Mouse (Mus musculus): Measurements from ENCODE around the gene Cntn6. TPM values are rescaled to one million over a fixed set of nuclear protein-coding genes. Genes with fewer than 3 reads are reported as not detected.

The Cntn6 gene
- total RNA-seq (2015) (not detected in 2 replicates), total RNA-seq (2017) (not detected in 2 replicates)

DNA sequence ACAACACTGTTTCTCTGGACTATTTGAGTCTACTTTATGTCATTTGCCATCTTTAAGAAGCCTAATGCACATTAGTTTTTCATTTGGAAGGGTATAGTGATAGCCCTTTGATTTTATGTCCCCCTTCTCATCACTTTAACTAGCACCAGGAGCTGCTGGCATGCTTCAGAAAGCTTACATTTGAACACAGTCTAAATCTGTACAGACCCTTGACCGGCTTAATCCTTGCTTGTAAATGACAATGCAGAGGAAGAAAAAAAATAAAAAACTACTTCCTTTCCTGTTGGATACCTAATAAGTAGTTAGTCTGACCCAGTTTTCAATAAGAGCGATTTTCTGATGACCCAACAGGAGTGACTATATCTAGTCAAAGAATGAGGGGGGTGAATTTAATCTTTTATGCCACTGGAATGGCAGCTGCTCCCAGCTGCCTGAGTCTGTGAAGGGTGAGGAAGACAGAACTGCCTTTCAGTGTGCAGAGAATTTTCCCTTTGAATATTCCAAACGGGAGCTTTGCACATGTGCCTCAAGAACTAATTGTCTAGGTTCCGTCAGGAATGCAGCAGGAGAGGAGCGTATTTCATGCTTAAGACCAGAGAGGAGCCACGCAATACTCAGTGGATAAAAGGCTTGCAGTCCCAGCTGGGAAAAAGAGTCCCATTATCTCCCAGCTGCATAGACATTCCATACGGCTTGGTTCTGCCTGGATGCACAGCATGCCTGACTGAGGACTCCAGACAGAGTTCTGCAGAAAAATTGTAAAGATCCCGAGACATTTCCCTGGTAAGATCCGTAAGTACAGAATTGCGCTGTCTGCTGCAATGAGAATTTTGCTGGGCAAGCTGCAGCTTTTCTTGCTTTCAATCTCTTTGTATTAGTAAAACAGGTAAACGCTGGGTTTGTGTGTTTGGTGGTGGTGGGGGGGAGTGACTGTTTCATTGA, at the start of gene Cntn6:
Gene Cntn6, plus strand, starts transcription at position 301 of the 942 bp plus-strand sequence.
- no peak for ATAC-seq (replicated peaks; ENCODE audit: poor library complexity)

DNA sequence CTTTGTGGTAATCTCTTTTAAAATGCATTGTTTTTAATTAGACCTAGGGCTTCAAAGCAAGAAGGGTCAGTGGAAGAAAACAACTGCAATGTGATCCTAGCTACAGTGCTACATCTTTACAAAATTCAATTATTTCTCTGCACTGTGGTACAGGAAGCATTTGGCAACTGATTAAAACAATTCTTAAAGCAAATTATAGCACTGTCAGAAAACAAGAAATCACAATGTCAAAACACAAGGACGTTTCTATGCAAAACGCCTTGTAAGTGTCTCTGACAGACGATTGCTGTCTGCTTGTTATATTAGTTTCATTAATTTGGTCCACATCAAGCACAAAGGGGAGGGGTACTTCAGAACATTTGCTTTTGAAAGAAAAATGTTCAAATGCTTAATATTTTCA, 48.9 kb upstream of the Cntn6 start:
- no peak for ATAC-seq (replicated peaks; ENCODE audit: poor library complexity)

GRCm38 (mm10) chr6:104470706-104471105, 21.9 kb upstream of the Cntn6 start:
- no peak for ATAC-seq (replicated peaks; ENCODE audit: poor library complexity)

DNA sequence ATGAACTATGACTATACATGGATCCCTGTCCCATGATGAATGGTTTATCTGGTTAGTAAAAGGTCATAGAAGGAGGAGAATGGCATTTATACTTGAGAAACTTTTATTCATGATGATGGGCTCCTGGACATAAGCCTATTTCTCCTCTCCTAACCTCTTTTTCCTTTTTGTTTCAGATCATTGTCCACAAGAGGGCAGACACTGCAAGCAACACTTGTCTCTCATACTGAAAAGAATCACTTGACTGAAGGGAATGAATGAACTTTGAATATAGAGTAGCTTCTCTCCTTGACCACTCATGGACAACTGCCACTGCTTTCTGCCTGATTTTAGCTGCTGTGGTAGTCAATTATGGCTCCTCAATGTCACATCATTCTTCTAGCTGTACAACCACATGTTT, 13.3 kb upstream of the Cntn6 start:
- ATAC-seq (replicated peaks; ENCODE audit: poor library complexity), result no peak

DNA sequence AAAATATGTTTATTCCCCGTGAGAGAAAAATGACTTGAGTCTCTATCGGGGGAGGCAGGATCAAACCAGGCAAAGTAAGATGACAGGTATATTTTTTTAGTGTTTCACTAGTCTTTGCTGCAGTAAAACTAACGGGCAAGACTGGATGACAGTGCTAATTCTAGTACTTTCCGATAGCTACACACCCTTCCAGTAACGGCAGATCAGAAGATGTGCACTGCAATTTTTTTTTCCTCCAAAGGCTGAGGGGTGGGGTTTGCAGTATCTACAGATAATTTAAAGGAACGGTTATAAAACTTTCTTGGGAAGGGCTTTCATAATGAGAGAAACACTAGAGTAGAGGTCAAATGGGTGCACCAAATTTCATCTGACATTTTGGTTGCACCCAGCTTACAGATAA, 869 bp downstream of the Cntn6 start:
- ATAC-seq (replicated peaks; ENCODE audit: poor library complexity), result no peak

DNA sequence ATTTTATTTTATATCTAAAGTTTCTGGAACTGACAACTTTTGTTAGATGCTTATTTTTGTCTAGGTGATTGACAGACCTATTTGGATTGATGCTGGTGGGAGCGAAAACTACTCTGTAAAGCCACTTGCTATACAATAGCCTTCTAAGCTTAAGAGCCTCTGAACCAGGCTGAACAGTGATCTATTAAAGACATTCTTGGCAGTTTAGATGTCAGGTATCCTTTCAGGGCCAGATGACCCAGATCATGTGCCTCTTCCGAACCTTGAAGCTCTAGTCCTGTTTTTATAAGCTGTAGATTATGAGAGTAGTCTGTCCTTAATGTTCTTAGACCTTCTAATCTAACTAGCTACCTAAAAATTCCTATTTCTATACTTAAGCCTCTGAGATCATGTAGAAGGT, 3.2 kb downstream of the Cntn6 start:
- no peak for ATAC-seq (replicated peaks; ENCODE audit: poor library complexity)

DNA sequence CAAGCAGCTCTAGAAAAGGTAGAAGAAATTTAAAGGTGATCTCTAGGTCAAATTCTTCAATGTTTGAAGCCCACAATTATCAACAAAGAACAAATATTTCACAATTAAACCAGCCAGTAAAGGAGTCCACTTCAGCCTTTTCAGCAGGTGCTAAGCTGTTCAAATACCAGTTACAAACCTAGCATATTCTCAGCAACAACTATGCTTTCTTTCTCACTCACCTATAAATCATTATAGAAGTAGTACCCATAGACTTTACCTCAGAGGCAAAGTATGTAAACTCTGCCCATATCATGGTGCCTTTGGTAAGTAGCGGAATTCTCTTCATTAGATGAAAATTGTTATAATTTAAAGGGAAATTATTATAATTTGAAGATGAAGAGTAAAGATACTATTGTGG, 71.4 kb downstream of the Cntn6 start:
- ATAC-seq (replicated peaks; ENCODE audit: poor library complexity), result no peak

- ATAC-seq (replicated peaks; ENCODE audit: poor library complexity), result no peak
These were observed 77.0 kb downstream of the Cntn6 start for GRCm38 (mm10) chr6:104569564-104569963.

DNA sequence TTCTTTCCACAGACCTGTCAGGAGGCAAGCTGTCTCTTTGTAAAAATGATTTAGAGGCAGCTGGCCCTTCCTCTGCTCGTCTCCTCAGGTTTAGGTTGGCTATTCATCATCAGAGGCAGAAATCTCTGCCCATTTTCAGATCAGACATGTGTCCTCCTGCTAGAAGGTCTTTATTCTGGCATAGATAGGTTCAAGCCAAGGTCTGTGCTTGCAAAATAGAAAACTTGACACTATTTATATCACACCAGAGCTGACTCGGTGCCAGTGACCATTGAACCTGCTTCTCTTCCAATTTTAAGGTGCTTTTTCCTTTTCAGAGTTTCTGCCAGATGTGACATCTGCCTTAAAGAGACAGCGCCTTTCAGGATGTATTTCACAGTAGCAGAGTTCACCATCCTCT, 95.4 kb downstream of the Cntn6 start:
- ATAC-seq (replicated peaks; ENCODE audit: poor library complexity), result no peak

DNA sequence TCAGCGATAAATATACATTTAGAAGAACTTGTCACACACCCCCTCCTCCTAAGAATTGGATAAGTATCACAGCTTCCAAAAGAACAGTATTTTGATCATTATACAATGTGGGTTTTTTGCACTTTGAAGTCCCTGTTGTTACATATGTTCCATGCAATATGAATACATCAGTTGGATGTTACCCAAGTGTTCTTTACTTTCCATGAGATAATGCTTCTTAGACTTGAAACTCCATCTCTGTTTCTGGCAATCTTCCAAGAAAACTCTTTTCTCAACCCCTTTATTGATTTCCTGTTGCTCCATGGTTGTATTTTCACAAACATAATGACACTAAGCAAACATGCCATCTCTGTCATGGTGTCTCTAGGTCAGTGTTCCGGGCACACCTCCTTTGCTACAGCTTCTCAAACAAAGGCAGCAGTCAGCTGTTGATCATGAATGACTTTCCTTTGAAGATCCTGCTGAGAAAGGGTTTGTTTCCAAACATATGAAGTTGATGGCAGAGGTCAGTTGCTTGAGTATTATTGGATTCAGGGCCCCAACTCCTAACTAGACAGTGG, 108.3 kb downstream of the Cntn6 start:
- no peak for ATAC-seq (replicated peaks; ENCODE audit: poor library complexity)

- no peak for ATAC-seq (replicated peaks; ENCODE audit: poor library complexity)
These were observed 110.3 kb downstream of the Cntn6 start for GRCm38 (mm10) chr6:104602894-104603293.

DNA sequence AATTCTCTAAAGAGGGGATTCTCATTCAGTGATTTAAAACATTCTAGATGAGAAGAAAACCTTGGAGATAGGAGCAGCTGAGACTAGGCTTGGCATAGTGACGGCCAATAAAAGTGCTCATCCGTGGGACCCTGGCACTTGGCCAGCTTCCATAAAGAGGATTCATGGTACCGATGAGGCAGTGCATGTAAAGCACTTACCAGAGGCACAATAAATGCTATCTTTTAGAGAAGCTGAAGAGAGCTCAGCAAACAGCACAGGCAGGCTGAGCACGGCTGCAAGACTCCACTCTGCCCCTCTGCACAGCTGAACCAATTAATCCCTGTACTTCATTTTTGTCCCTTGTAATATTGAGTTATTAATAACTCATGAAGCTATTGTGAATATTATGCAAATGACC, 110.8 kb downstream of the Cntn6 start:
- no peak for ATAC-seq (replicated peaks; ENCODE audit: poor library complexity)

- no peak for ATAC-seq (replicated peaks; ENCODE audit: poor library complexity)
These were observed 112.6 kb downstream of the Cntn6 start for GRCm38 (mm10) chr6:104605214-104605613.

DNA sequence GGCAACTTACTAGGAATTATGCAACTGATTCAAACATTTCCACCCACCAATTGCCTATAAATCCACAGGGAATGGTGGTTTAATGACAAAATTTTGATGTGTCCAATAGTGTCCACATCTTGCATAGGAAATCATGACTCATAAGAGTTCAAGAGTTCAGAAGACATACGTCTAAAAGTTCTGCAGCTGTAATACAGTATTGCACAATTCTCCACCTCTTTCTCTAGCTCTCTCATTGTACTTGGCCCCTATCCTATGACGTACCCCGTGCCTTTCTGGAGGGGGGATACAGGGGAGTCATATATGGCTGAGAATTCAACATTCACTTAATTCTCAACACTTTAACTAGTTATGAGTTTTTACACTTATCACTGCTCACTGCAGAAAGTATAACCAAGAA, 160.9 kb downstream of the Cntn6 start:
- ATAC-seq (replicated peaks; ENCODE audit: poor library complexity), result no peak

- no peak for ATAC-seq (replicated peaks; ENCODE audit: poor library complexity)
These were observed 176.1 kb downstream of the Cntn6 start for GRCm38 (mm10) chr6:104668701-104669100.

DNA sequence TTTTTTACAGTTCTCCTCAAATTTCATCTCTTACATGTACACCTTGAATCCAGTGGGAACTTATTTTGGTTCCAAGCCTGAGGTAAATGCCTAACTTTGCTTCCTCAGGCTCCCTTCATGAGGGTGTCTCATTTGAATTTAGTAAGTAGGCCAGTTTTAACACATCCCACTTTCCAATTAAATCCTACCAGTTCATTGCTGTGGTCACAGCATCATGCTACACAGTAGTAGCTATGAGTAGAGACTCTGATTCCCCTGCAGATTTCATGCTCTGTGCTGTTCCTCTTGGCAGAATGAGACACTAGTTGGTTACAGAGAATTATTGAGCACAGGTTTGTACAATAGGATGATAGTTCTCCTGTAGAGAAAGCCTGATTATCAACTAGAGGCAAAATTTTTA, 181.7 kb downstream of the Cntn6 start:
- ATAC-seq (replicated peaks; ENCODE audit: poor library complexity), result no peak

- ATAC-seq (replicated peaks; ENCODE audit: poor library complexity), result no peak
These were observed 187.4 kb downstream of the Cntn6 start for GRCm38 (mm10) chr6:104679809-104680495.

DNA sequence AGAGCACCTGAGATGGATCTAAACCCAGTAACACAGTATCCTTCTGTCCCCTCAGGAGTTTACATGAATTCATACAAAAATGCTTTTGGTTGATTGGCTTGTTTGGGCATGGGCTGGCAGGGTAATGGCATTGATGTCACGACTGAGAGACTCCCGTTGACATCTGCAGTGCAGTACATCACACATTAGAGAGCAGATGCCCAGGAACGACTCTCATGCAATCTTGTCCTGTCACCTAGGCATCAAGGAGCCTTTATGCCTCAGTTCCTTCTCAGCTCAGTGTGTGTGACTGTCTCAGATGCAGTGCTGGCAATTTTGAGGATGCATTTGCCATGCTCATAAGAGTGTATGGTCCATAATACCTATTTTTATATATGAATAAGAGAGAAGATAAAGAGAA, 195.4 kb downstream of the Cntn6 start:
- no peak for ATAC-seq (replicated peaks; ENCODE audit: poor library complexity)

GRCm38 (mm10) chr6:104688439-104689125, 196.0 kb downstream of the Cntn6 start:
- no peak for ATAC-seq (replicated peaks; ENCODE audit: poor library complexity)

DNA sequence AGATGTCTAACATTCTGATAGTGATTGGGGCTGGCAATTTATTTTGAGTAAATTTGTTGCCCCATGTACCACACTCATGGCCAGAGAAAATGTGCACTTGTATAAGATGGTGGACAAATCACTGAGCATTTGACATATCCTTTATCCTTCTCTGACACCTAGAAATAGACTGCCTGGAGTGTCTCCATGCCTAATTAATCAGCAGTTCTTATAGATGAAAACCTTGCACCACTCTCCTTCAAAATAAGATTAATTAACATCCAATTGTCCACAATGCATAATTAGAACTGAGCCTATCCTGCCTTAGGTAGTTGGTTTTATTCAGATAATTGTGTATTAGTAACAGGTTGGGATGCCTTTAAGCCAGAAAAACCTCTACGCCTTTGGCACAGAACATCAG, 236.0 kb downstream of the Cntn6 start:
- ATAC-seq (replicated peaks; ENCODE audit: poor library complexity), result no peak

- ATAC-seq (replicated peaks; ENCODE audit: poor library complexity), result no peak
These were observed 241.7 kb downstream of the Cntn6 start for GRCm38 (mm10) chr6:104734256-104734655.
